Comparison of ENCODE assay signal across 20 mouse cellular contexts in the genomic region with DNA sequence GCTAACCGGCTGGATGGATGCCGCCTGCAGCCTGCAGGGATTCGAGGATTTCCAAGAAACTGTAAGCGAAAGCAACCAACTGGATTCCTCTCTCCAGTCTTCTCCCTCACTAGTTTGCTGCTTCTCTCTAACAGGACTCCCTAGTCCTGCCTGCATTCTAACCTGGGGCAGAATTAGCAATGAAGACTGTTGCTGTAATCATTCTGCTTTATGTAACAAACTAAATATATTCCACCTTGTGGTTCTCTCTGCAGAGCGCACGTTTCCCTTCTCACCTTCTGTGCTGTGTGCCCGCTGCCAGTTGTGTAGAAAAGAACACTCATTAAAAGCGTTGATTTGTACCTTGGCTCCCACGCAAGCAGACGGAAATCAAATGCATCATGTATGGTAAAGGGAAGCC. TPM values are rescaled to one million over a fixed set of nuclear protein-coding genes. Genes with fewer than 3 reads are reported as not detected.
A peak's percentile ranks its signal among the peaks of the same experiment; 100 is the strongest.
DNase-seq lines count a peak whose midpoint lies in the region; TF ChIP-seq lines count a peak whose summit lies in the region.
"Had no signal": no experiment of that assay in that cellular context is flagged by ENCODE, and none has a peak within 500 bp of the region (broad histone marks: within the 10 kb centered on the region; RNA-seq: fewer than 3 reads in every experiment).

No protein-coding gene starts in this region.

- TF ChIP-seq CTCF in layer of hippocampus, adult 2 months (conservative IDR thresholded peaks at IDR 0.05): 0 out of 2 replicates have a peak, but pooled peaks have one; percentile 9

- intact Hi-C loops in gastrocnemius, postnatal 36 days (cut with DNase I): no loop called here

- peak overlapping the region; percentile 63 for H3K27ac ChIP-seq in layer of hippocampus, adult 2 months
- H3K27ac ChIP-seq: embryonic facial prominence, embryonic 15.5 days; forebrain, embryonic 10.5 days; heart, embryonic 13.5 days had no signal

- no peak overlapping the region for H3K4me3 ChIP-seq in layer of hippocampus, adult 2 months
- H3K4me3 ChIP-seq: embryonic facial prominence, embryonic 15.5 days; erythroblast, embryonic 14.5 days; forebrain, embryonic 10.5 days; heart, embryonic 13.5 days had no signal

- DNase-seq in layer of hippocampus, adult 2 months (ENCODE audit: low spot score in 2 of 2): no peak
- DNase-seq in layer of hippocampus, postnatal 25 days (ENCODE audit: extremely low spot score in 1 of 2, low spot score in 1 of 2): no peak
- peak; percentile 20 for DNase-seq in right cerebral cortex, adult 18-20 months
- DNase-seq in right cerebral cortex, postnatal 10 days (ENCODE audit: low spot score in 2 of 2): no peak
- peak; percentile 59 for DNase-seq in brain, adult 2 months (ENCODE audit: low read depth, low spot score)
- DNase-seq in right cerebral cortex, postnatal 36 days (ENCODE audit: low spot score in 2 of 2): peak; percentile 14 to 21
- no peak for DNase-seq in gastrocnemius, postnatal 36 days
- DNase-seq: adrenal gland, adult 8-10 months; adrenal gland, postnatal 36 days; cerebellum, adult 11 months; cerebellum, adult 8-10 months; cerebellum, postnatal 14 days; embryo, embryonic 11 days; gastrocnemius, postnatal 10 days; heart, postnatal 36 days had no signal

RNA-seq across cellular contexts. Expression of a gene that starts 37.2 kb away (rescaled TPM):
- under 1 TPM; 0.20 to 0.33 TPM for total RNA-seq in layer of hippocampus, adult 2 months (2021)
- under 1 TPM; 0.35 to 0.49 TPM for total RNA-seq in layer of hippocampus, postnatal 25 days (2021)
- under 1 TPM; 0.12 to 0.13 TPM for total RNA-seq in gastrocnemius, postnatal 36 days (2021)
- total RNA-seq: common myeloid progenitor, adult 5-6 weeks had no signal

Comparison
In these comparisons a context has a peak if more than half of its experiments do, and no peak if none do; other contexts are left out.
1. DNase-seq: peak in right cerebral cortex, adult 18-20 months (single experiment), brain, adult 2 months (single experiment) and right cerebral cortex, postnatal 36 days (2 of 2); none in layer of hippocampus, adult 2 months (0 of 2), layer of hippocampus, postnatal 25 days (0 of 2), right cerebral cortex, postnatal 10 days (0 of 2) and gastrocnemius, postnatal 36 days (0 of 2).